Mouse (Mus musculus) Patski (cell line): ENCODE data around the gene Uhrf1. TPM values are rescaled to one million over a fixed set of nuclear protein-coding genes. Genes with fewer than 3 reads are reported as not detected.
"Not testable (repeated sequence)": the region's sequence is repeated elsewhere in the genome, so short reads cannot be mapped to it uniquely, and the experiment has no call there.

ENCODE experiments used
- ATAC-seq: fragments of 100-300 bp; one replicate; pipeline ENCODE4 v1.8.0; 2021
- CTCF ChIA-PET: fragments of 350-600 bp; sonication (Branson Sonifier 250); formaldehyde crosslinking; loops from one replicate; lab custom pipeline; 2022; ENCODE audit warnings: inconsistent platforms; lab: Charles Lee
- POLR2A ChIA-PET: fragments of 350-600 bp; sonication (Branson Sonifier 250); formaldehyde crosslinking; loops from one replicate; lab custom pipeline; 2022; ENCODE audit warnings: antibody characterized with exemption, inconsistent platforms; lab: Charles Lee
- DNase-seq: peaks from one replicate; pipeline ENCODE4 v3.0.0-alpha.2; 2011; ENCODE audit warnings: low read depth, low spot score
- H3K27me3 ChIP-seq: fragments of 371-371 bp; one replicate; pipeline ENCODE4 v1.5.1; 2021
- CTCF ChIP-seq: fragments of 100-300 bp; IDR thresholded peaks from one replicate; pipeline ENCODE4 v1.5.1; 2021
- in situ Hi-C: fragments of 300-500 bp; cut with MboI; formaldehyde crosslinking; loops from 3 replicates; pipeline ENCODE4 v1.11.1; 2018; ENCODE audit warnings: low pct_unique_long_range_greater_than_20kb, mixed read lengths
- polyA plus RNA-seq: library from polyadenylated mRNA; unstranded; gene quantifications from one replicate; pipeline ENCODE4 v1.2.3, GENCODE M21; 2021

Uhrf1 gene
- 44.3 TPM for polyA plus RNA-seq

GRCm38 (mm10) chr17:56303160-56303846 lies at the start of gene Uhrf1:
TSS of gene Uhrf1 (plus strand) at chr17:56303321.
- H3K27me3 ChIP-seq, result no peaks in the 10 kb centered on the region
- peak; percentile 15 for ATAC-seq
- no peak for TF ChIP-seq CTCF
- ChIA-PET CTCF (interaction anchor here (1.8 kb wide), 1 partner anchor 13 kb away, joined by 5 read pairs; no protein-coding TSS in a partner anchor), POLR2A (interaction anchor here (1.0 to 1.6 kb wide), 2 partner anchors 11 to 14 kb away, joined by 3 to 6 read pairs; partner anchors contain the start of gene Plin3)
- DNase-seq, result no peak
- in situ Hi-C loops, result no loop called here

- no peak for TF ChIP-seq CTCF
- POLR2A ChIA-PET, result interaction anchor here (0.6 kb wide), 1 partner anchor 147 kb away, joined by 3 read pairs; no protein-coding TSS in a partner anchor
- DNase-seq, result no peak
- no peak for ATAC-seq
- CTCF ChIA-PET, result interaction anchor here (0.5 to 3.1 kb wide), 20 partner anchors 8 to 128 kb away, joined by 3 to 24 read pairs (median 5); partner anchors contain the start of genes Dpp9 and Ticam1
- H3K27me3 ChIP-seq, result no peaks in the 10 kb centered on the region
- in situ Hi-C loops, result loop anchor here (5.0 to 10.0 kb wide), 2 partner anchors 50 to 122 kb away; no protein-coding TSS in a partner anchor
These were observed 48.4 kb upstream of the Uhrf1 start for GRCm38 (mm10) chr17:56254695-56255094.

- in situ Hi-C loops, result loop anchor here (10.0 kb wide), 1 partner anchor 51 kb away; no protein-coding TSS in a partner anchor
- ChIA-PET POLR2A (interaction anchor here (0.9 to 1.7 kb wide), 3 partner anchors 36 to 59 kb away, joined by 3 to 4 read pairs (median 3); no protein-coding TSS in a partner anchor), CTCF (interaction anchor here (0.7 to 3.1 kb wide), 28 partner anchors 9 to 180 kb away, joined by 3 to 24 read pairs (median 5); partner anchors contain the start of genes Dpp9 and Ticam1)
- DNase-seq, result no peak
- no peaks in the 10 kb centered on the region for H3K27me3 ChIP-seq
- no peak for ATAC-seq
- no peak for TF ChIP-seq CTCF
These were observed 47.7 kb upstream of the Uhrf1 start for GRCm38 (mm10) chr17:56255429-56255828.

GRCm38 (mm10) chr17:56255863-56256238 lies 47.3 kb upstream of the Uhrf1 start:
- ChIA-PET POLR2A (interaction anchor here (0.6 to 1.7 kb wide), 4 partner anchors 32 to 59 kb away, joined by 3 to 4 read pairs (median 4); no protein-coding TSS in a partner anchor), CTCF (interaction anchor here (0.7 to 3.1 kb wide), 27 partner anchors 8 to 180 kb away, joined by 3 to 24 read pairs (median 5); partner anchors contain the start of genes Dpp9 and Ticam1)
- H3K27me3 ChIP-seq, result no peaks in the 10 kb centered on the region
- ATAC-seq (peak; percentile 86), DNase-seq (peak; percentile 84)
- in situ Hi-C loops, result loop anchor here (10.0 kb wide), 1 partner anchor 51 kb away; no protein-coding TSS in a partner anchor
- no peak for TF ChIP-seq CTCF

- TF ChIP-seq CTCF, result no peak
- in situ Hi-C loops, result loop anchor here (10.0 kb wide), 1 partner anchor 52 kb away; no protein-coding TSS in a partner anchor
- ChIA-PET CTCF (interaction anchor here (0.8 to 3.1 kb wide), 20 partner anchors 8 to 130 kb away, joined by 3 to 24 read pairs (median 5); partner anchors contain the start of genes Dpp9 and Ticam1), POLR2A (interaction anchor here (0.6 to 1.7 kb wide), 4 partner anchors 32 to 60 kb away, joined by 3 to 4 read pairs (median 4); no protein-coding TSS in a partner anchor)
- peak; percentile 54 for ATAC-seq
- peak; percentile 96 for DNase-seq
- no peaks in the 10 kb centered on the region for H3K27me3 ChIP-seq
These were observed 46.8 kb upstream of the Uhrf1 start, which contains the start of gene Fem1a for GRCm38 (mm10) chr17:56256239-56256881. TSS of gene Fem1a (plus strand) at chr17:56256810.

GRCm38 (mm10) chr17:56257181-56257894 lies 45.8 kb upstream of the Uhrf1 start:
- H3K27me3 ChIP-seq, result no peaks in the 10 kb centered on the region
- ChIA-PET CTCF (interaction anchor here (0.7 kb wide), 1 partner anchor 100 kb away, joined by 3 read pairs; no protein-coding TSS in a partner anchor), POLR2A (no interaction called here)
- DNase-seq, result no peak
- ATAC-seq, result peak; percentile 3
- in situ Hi-C loops, result loop anchor here (10.0 kb wide), 1 partner anchor 53 kb away; no protein-coding TSS in a partner anchor
- no peak for TF ChIP-seq CTCF

GRCm38 (mm10) chr17:56258269-56258668 lies 44.9 kb upstream of the Uhrf1 start:
- DNase-seq, H3K27me3 ChIP-seq, POLR2A ChIA-PET, ATAC-seq: not testable (repeated sequence)
- CTCF ChIA-PET, result interaction anchor here (0.7 kb wide), 1 partner anchor 99 kb away, joined by 3 read pairs; no protein-coding TSS in a partner anchor
- in situ Hi-C loops, result loop anchor here (10.0 kb wide), 1 partner anchor 53 kb away; no protein-coding TSS in a partner anchor

- DNase-seq, H3K27me3 ChIP-seq, ATAC-seq, POLR2A ChIA-PET: not testable (repeated sequence)
- in situ Hi-C loops, result loop anchor here (10.0 kb wide), 1 partner anchor 54 kb away; no protein-coding TSS in a partner anchor
- CTCF ChIA-PET, result interaction anchor here (1.2 kb wide), 1 partner anchor 92 kb away, joined by 3 read pairs; no protein-coding TSS in a partner anchor
These were observed 44.3 kb upstream of the Uhrf1 start for GRCm38 (mm10) chr17:56258812-56259211.
